Mouse (Mus musculus) megakaryocyte-erythroid progenitor cell, adult 5 weeks (primary cell): Measurements from ENCODE around the gene Ccdc85c. TPM values are rescaled to one million over a fixed set of nuclear protein-coding genes. Genes with fewer than 3 reads are reported as not detected.

Experiments used
- polyA plus RNA-seq: library from polyadenylated mRNA; stranded (reverse); fragments of >175 nt; gene quantifications from 2 replicates; pipeline ENCODE4 v1.2.3, GENCODE M21; 2012

Ccdc85c gene
- polyA plus RNA-seq, result 5.6 and 6.7 TPM in 2 replicates

DNA sequence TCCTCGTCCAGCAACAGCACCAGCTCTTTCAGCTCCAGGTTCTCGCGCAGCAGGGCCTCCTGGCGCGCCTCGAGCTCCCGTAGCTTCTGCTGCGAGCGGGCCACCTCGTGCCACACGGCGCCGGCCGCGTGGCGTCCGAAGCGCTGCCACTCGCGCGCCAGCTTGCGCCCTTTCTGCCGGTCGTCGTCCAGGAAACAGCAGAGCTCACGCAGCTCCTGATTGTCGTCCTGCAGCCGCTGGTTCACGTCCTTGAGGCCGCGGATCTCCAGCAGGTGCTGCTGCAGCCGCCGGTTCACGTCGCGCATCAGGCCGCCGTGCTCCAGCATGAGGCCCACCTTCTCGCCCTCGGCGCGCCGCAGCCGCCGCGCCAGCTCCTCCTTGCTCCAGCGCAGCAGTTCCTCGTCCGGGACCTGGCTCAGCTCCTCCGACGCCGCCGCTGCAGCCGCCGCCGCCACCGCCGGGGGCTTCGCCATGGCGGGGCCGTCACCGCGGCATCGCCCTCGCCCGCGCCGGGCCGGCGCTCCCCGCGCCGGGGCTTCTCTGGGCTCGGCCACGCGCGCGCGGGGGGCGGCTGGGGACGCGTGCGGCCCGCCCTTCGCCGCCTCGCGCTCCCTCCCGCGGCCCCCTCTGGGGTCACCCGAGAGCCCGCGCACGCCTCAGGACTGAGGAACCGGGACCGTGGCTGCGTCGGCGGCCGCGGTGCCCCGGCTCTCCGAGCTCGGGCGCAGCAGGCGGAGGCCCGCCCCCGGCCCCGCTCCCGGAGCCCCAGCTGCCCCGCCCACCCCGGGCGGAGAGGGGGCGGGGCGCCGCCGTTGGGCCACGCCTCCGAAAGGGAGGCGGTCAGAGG lies at the start of gene Ccdc85c:
TSS of gene Ccdc85c (minus strand) at position 765 of the 847 bp plus-strand sequence.

GRCm38 (mm10) chr12:108305812-108306794 lies 30.9 kb upstream of the Ccdc85c start, which contains the start of gene Hhipl1:
Hhipl1 (plus strand) TSS chr12:108306270.

GRCm38 (mm10) chr12:108179321-108180266 lies 95.6 kb downstream of the Ccdc85c start, which contains the start of gene Ccnk:
Ccnk (plus strand) TSS chr12:108179579.

DNA sequence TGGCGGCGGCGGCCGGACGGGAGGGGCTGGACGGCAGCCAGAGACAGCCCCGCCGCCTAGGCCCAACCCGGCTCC lies 96.1 kb downstream of the Ccdc85c start, which contains the start of gene Setd3:
TSS of gene Setd3 (minus strand) at position 69 of the 75 bp plus-strand sequence.

Other genes with a start within 250 kb of the Ccdc85c start
- 13.8 and 16.3 TPM in 2 replicates for gene Setd3, start 96.1 kb downstream of the Ccdc85c start, polyA plus RNA-seq
- gene Ccnk, start 95.8 kb downstream of the Ccdc85c start, polyA plus RNA-seq, result 131 and 140 TPM in 2 replicates
- gene Hhipl1, start 30.8 kb upstream of the Ccdc85c start, polyA plus RNA-seq, result not detected in 2 replicates
- 0.12 and 0.44 TPM in 2 replicates for gene Cyp46a1, start 59.0 kb upstream of the Ccdc85c start, polyA plus RNA-seq
- not detected in 2 replicates for gene Eml1, start 95.5 kb upstream of the Ccdc85c start, polyA plus RNA-seq